Mouse (Mus musculus) Patski (cell line): ENCODE measurements at regions not wholly inside any gene's neighbourhood (a gene's known extent, or its start where the extent isn't known, plus 50 kb on each side); places are given as distances from the start of the nearest gene placed in this dataset.

Experiments used
- ATAC-seq: fragments of 100-300 bp; one replicate; pipeline ENCODE4 v1.8.0; 2021
- CTCF ChIA-PET: fragments of 350-600 bp; sonication (Branson Sonifier 250); formaldehyde crosslinking; loops from one replicate; lab custom pipeline; 2022; ENCODE audit warnings: inconsistent platforms; lab: Charles Lee
- POLR2A ChIA-PET: fragments of 350-600 bp; sonication (Branson Sonifier 250); formaldehyde crosslinking; loops from one replicate; lab custom pipeline; 2022; ENCODE audit warnings: antibody characterized with exemption, inconsistent platforms; lab: Charles Lee
- DNase-seq: peaks from one replicate; pipeline ENCODE4 v3.0.0-alpha.2; 2011; ENCODE audit warnings: low read depth, low spot score
- H3K27me3 ChIP-seq: fragments of 371-371 bp; one replicate; pipeline ENCODE4 v1.5.1; 2021
- CTCF ChIP-seq: fragments of 100-300 bp; IDR thresholded peaks from one replicate; pipeline ENCODE4 v1.5.1; 2021
- in situ Hi-C: fragments of 300-500 bp; cut with MboI; formaldehyde crosslinking; loops from 3 replicates; pipeline ENCODE4 v1.11.1; 2018; ENCODE audit warnings: low pct_unique_long_range_greater_than_20kb, mixed read lengths

- H3K27me3 ChIP-seq = no peaks in the 10 kb centered on the region
- ChIA-PET POLR2A (no interaction called here), CTCF (no interaction called here)
- no peak for TF ChIP-seq CTCF
- DNase-seq (no peak), ATAC-seq (no peak)
- in situ Hi-C loops = no loop called here
Observed at GRCm38 (mm10) chr11:112197620-112198268, 584.3 kb upstream of the Sox9 start.

GRCm38 (mm10) chr11:112204561-112204960, 577.5 kb upstream of the Sox9 start:
- in situ Hi-C loops = no loop called here
- ChIA-PET POLR2A (no interaction called here), CTCF (no interaction called here)
- H3K27me3 ChIP-seq = no peaks in the 10 kb centered on the region
- no peak for ATAC-seq
- TF ChIP-seq CTCF = no peak
- DNase-seq = no peak

- DNase-seq = no peak
- POLR2A ChIA-PET = interaction anchor here (1.2 kb wide), 1 partner anchor 570 kb away, joined by 3 read pairs; no protein-coding TSS in a partner anchor
- peak; percentile 60 for TF ChIP-seq CTCF
- no peak for ATAC-seq
- in situ Hi-C loops = no loop called here
- no peaks in the 10 kb centered on the region for H3K27me3 ChIP-seq
- CTCF ChIA-PET = interaction anchor here (0.8 to 2.3 kb wide), 6 partner anchors 9 to 955 kb away, joined by 3 to 7 read pairs (median 3); no protein-coding TSS in a partner anchor
Observed at GRCm38 (mm10) chr11:112209414-112209813, 572.6 kb upstream of the Sox9 start.

DNA sequence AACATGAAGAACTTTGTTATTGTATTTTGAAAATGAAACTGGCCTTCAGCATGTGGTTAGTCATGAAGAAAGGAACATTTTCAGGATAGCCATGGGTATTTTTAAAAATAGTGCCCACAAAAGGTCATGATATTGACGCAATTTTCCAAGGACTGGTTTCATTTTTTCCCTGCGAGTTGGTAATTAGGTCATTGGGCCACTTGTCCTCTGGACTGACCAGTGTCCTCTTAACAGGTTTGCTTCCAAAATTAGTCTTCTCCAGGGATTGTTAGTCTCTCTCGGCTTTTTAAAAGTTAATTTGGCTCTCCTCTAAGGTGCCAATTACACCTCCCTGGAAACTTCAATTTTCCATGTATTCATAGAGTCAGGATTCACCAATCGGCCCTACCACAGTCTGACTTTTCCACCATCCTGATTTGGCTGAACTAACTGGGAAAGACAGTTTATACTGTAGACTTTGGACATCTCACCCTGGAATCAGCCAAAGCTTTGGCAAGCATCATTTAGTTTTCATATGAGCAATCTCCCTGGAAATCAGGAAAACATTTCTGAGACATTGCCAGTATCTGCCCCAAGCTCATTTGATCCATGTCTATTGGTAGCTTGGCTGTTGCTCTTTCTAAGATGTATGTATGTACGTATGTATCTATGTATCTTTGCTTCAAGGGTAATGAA, 562.8 kb upstream of the Sox9 start:
- H3K27me3 ChIP-seq = no peaks in the 10 kb centered on the region
- CTCF ChIA-PET = interaction anchor here (1.8 kb wide), 1 partner anchor 9 kb away, joined by 7 read pairs; no protein-coding TSS in a partner anchor
- no peak for DNase-seq
- no peak for ATAC-seq
- in situ Hi-C loops = loop anchor here (10.0 kb wide), 1 partner anchor 556 kb away; no protein-coding TSS in a partner anchor
- POLR2A ChIA-PET = interaction anchor here (0.6 kb wide), 2 partner anchors 131 to 941 kb away, joined by 3 read pairs; no protein-coding TSS in a partner anchor
- TF ChIP-seq CTCF = no peak

GRCm38 (mm10) chr11:112234492-112235116, 547.4 kb upstream of the Sox9 start:
- ChIA-PET POLR2A (no interaction called here), CTCF (no interaction called here)
- TF ChIP-seq CTCF = no peak
- ATAC-seq = no peak
- H3K27me3 ChIP-seq = no peaks in the 10 kb centered on the region
- DNase-seq = no peak
- in situ Hi-C loops = no loop called here

- ChIA-PET POLR2A (no interaction called here), CTCF (no interaction called here)
- DNase-seq (no peak), ATAC-seq (no peak)
- no peaks in the 10 kb centered on the region for H3K27me3 ChIP-seq
- TF ChIP-seq CTCF = no peak
- in situ Hi-C loops = no loop called here
Observed at GRCm38 (mm10) chr11:112238960-112239884, 542.8 kb upstream of the Sox9 start.

DNA sequence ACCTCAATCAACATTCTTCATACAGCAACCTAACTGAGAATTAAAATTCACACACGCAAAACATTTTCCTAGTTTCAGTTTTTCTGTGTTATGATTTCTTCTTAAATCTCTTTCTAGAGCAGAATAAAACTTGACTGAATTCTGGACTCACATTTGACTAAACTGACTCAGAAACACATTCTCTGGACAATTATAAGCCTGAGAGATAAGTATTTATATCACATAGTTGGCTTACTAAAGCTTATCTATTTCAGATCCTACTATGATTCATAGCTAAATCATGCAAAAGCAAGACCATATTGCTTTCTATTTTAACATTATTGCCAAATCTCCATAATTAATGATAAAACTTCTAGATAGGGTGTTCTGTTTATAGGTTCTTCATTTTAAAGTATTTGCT, 529.5 kb upstream of the Sox9 start:
- TF ChIP-seq CTCF = no peak
- ChIA-PET CTCF (no interaction called here), POLR2A (no interaction called here)
- no peak for DNase-seq
- in situ Hi-C loops = no loop called here
- no peak for ATAC-seq
- no peaks in the 10 kb centered on the region for H3K27me3 ChIP-seq

DNA sequence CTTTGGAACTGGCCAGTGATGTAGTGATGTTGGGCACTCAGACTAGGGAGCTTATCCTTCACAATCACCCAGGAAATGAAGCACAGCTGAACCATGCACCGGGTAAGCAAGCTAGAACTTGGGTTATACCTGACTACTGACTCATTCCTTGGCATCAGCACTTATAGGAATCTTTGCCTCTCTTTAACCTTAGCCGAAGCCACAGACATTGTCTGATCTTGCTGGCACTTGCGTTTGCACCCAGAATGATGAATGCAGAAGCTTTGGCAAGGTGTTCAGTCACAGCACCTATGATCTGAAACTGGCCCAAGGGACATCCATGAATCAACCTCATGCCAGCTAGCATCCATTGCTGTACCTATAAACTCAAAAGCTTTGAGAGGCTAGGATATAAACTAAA, 529.0 kb upstream of the Sox9 start:
- TF ChIP-seq CTCF = no peak
- POLR2A ChIA-PET = no interaction called here
- no peaks in the 10 kb centered on the region for H3K27me3 ChIP-seq
- DNase-seq (no peak), ATAC-seq (no peak)
- in situ Hi-C loops = no loop called here
- CTCF ChIA-PET = no interaction called here

GRCm38 (mm10) chr11:112256326-112256725, 525.7 kb upstream of the Sox9 start:
- no peak for DNase-seq
- ATAC-seq = no peak
- peaks cover 6% of the 10 kb centered on the region for H3K27me3 ChIP-seq
- no peak for TF ChIP-seq CTCF
- POLR2A ChIA-PET = no interaction called here
- in situ Hi-C loops = no loop called here
- CTCF ChIA-PET = no interaction called here

DNA sequence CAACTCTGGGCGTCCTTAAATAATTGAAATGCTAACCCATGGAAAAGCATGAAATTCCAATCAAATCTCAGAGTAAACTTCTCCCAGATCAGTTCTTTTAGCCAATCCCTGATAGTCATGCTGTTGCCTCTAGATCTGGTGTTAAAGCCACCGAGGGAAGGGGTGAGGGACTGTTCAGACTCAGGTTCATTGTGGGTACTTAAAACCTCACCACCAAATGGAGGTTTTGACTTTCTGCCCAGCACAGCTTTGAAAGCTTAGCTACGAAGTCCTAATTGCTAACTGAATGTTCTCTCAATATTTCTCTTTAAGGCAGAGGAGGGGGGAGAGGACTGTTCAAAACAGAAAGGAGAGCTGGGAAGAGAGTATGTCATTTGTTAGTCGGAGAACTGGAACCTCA, 517.9 kb upstream of the Sox9 start:
- TF ChIP-seq CTCF = no peak
- ChIA-PET CTCF (no interaction called here), POLR2A (interaction anchor here (0.6 kb wide), 1 partner anchor 315 kb away, joined by 4 read pairs; no protein-coding TSS in a partner anchor)
- peaks cover 10% of the 10 kb centered on the region for H3K27me3 ChIP-seq
- ATAC-seq (no peak), DNase-seq (no peak)
- in situ Hi-C loops = no loop called here
